Mouse (Mus musculus) brain, embryonic 14.5 days (tissue): ENCODE data around the gene Rab13.

Source experiments
- CTCF ChIP-seq: fragments of 200-500 bp; IDR thresholded peaks from 2 replicates; pipeline ENCODE4 v1.5.1; 2012; ENCODE audit warnings: inconsistent platforms, mild to moderate bottlenecking, moderate library complexity, borderline replicate concordance; ENCODE audit not compliant: insufficient read depth, insufficient read length; ENCODE audit errors: extremely low read depth
- POLR2A ChIP-seq: fragments of 200-500 bp; IDR thresholded peaks from 2 replicates; pipeline ENCODE4 v1.6.1; 2012; ENCODE audit warnings: mild to moderate bottlenecking, inconsistent platforms, borderline replicate concordance; ENCODE audit not compliant: poor library complexity, insufficient read depth, insufficient read length, severe bottlenecking; ENCODE audit errors: extremely low read depth

- TF ChIP-seq POLR2A (no peak), CTCF (no peak)
Measured at GRCm38 (mm10) chr3:90222455-90222854, 9.0 kb downstream of the Rab13 start.
